Mouse (Mus musculus) liver, embryonic 14.5 days (tissue): Measurements from ENCODE around the gene Atf7ip. TPM values are rescaled to one million over a fixed set of nuclear protein-coding genes. Genes with fewer than 3 reads are reported as not detected.

ENCODE experiments used
- ATAC-seq: fragments of 200-750 bp; cut with Nextera tagmentation; 2 replicates; pipeline ENCODE4 v1.8.0; 2017; ENCODE audit warnings: moderate number of reproducible peaks, mild to moderate bottlenecking, moderate library complexity; ENCODE audit not compliant: insufficient read depth
- DNase-seq, 3 experiments: peaks; one replicate each; pipeline ENCODE4 v3.0.0-alpha.2; 2012 to 2013; ENCODE audit warnings: low read depth in 3 of 3, low spot score in 3 of 3
- H3K27ac ChIP-seq: fragments of 300-500 bp; sonication (generic); 2 replicates; pipeline ENCODE4 v1.5.1; 2014; ENCODE audit warnings: moderate library complexity, mild to moderate bottlenecking, control low read depth, inconsistent platforms
- H3K27me3 ChIP-seq: fragments of 300-500 bp; sonication (generic); 2 replicates; pipeline ENCODE4 v1.6.1; 2014; ENCODE audit warnings: mild to moderate bottlenecking, low read length, moderate library complexity; ENCODE audit not compliant: control insufficient read depth, insufficient read depth
- H3K36me3 ChIP-seq: fragments of 300-500 bp; sonication (generic); replicated peaks from 2 replicates; pipeline ENCODE4 v1.6.1; 2014; ENCODE audit warnings: low read depth; ENCODE audit not compliant: control insufficient read depth, insufficient read depth
- H3K4me1 ChIP-seq, 2 experiments: fragments of 200-500 bp in 1 of 2; fragments of 300-500 bp in 1 of 2; sonication (generic) in 1 of 2; replicated peaks; 2 replicates each; pipeline ENCODE4 v1.6.1; 2012 to 2014; ENCODE audit warnings: antibody characterized with exemption in 1 of 2, inconsistent platforms in 1 of 2, low read length in 1 of 2; ENCODE audit not compliant: control insufficient read depth in 2 of 2, insufficient read depth in 2 of 2
- H3K4me2 ChIP-seq: fragments of 300-500 bp; sonication (generic); 2 replicates; pipeline ENCODE4 v1.6.1; 2014; ENCODE audit warnings: low read depth, mild to moderate bottlenecking, control low read depth, moderate library complexity
- H3K4me3 ChIP-seq, 2 experiments: fragments of 200-500 bp in 1 of 2; fragments of 300-500 bp in 1 of 2; sonication (generic) in 1 of 2; 2 replicates each; pipeline ENCODE4 v1.5.1; 2012 to 2014; ENCODE audit warnings: low read depth in 2 of 2, low read length in 2 of 2, mild to moderate bottlenecking in 2 of 2, control low read depth in 1 of 2, inconsistent platforms in 1 of 2, moderate library complexity in 1 of 2; ENCODE audit not compliant: insufficient read depth in 1 of 2
- H3K9ac ChIP-seq: fragments of 300-500 bp; sonication (generic); replicated peaks from 2 replicates; pipeline ENCODE4 v1.6.1; 2014; ENCODE audit warnings: mild to moderate bottlenecking, control low read depth, moderate library complexity
- H3K9me3 ChIP-seq: fragments of 300-500 bp; sonication (generic); 2 replicates; pipeline ENCODE4 v1.6.1; 2016; ENCODE audit warnings: low read length, mixed read lengths; ENCODE audit not compliant: control insufficient read depth
- CTCF ChIP-seq: IDR thresholded peaks from 2 replicates; pipeline ENCODE4 v1.5.1; 2016; ENCODE audit warnings: antibody characterized with exemption, low read depth, control low read depth
- EP300 ChIP-seq: IDR thresholded peaks from 2 replicates; pipeline ENCODE4 v1.6.1; 2016; ENCODE audit warnings: antibody characterized with exemption, low read depth
- WGBS: fragments of 180-500 bp; shearing (Covaris S2); extraction: QIAGEN DNeasy Blood & Tissue Kit; methylation state at CpG from one replicate; pipeline ENCODE4 v1.1.7; 2014; ENCODE audit not compliant: insufficient replicate concordance; 5-methylcytosine and 5-hydroxymethylcytosine counted together
- polyA plus RNA-seq, 2 experiments: library from polyadenylated mRNA; depleted of rRNA in 1 of 2; stranded (reverse) in 1 of 2; unstranded in 1 of 2; fragments of >200 nt; fragmentation: Nextera tagmentation in 1 of 2; extraction: Ambion mirVana in 1 of 2; gene quantifications; 2 replicates each; pipeline versions ENCODE4 v1.2.1 to v1.2.3; 2012 to 2014

Atf7ip gene
- polyA plus RNA-seq, 2 experiments: 7.2 to 14.2 TPM

- Histone ChIP-seq H3K4me1 (no peaks in the 10 kb centered on the region), H3K4me2 (no peak overlapping the region), H3K9ac (no peak overlapping the region), H3K36me3 (no peaks in the 10 kb centered on the region), H3K4me3 (no peak overlapping the region), H3K9me3 (no peaks in the 10 kb centered on the region), H3K27me3 (no peaks in the 10 kb centered on the region), H3K27ac (no peak overlapping the region)
- no peak for TF ChIP-seq EP300
- no peak for TF ChIP-seq CTCF
- DNase-seq (no peak), ATAC-seq (no peak)
- 61% methylated on average over 5 of the region's 5 CpGs for WGBS
Observed at GRCm38 (mm10) chr6:136491631-136492030, 14.3 kb upstream of the Atf7ip start.

- Histone ChIP-seq H3K4me2 (no peak overlapping the region), H3K27me3 (no peaks in the 10 kb centered on the region), H3K9me3 (no peaks in the 10 kb centered on the region), H3K4me1 (no peaks in the 10 kb centered on the region), H3K4me3 (no peak overlapping the region), H3K36me3 (no peaks in the 10 kb centered on the region), H3K9ac (no peak overlapping the region), H3K27ac (no peak overlapping the region)
- ATAC-seq: no peak
- no peak for DNase-seq
- TF ChIP-seq CTCF (no peak), EP300 (no peak)
- 45% methylated on average over 4 of the region's 4 CpGs for WGBS
Observed at GRCm38 (mm10) chr6:136492251-136492650, 13.7 kb upstream of the Atf7ip start.

GRCm38 (mm10) chr6:136493486-136493885 lies 12.5 kb upstream of the Atf7ip start:
- DNase-seq: no peak
- no peak for ATAC-seq
- Histone ChIP-seq H3K4me1 (peaks cover 0 to 7% of the 10 kb centered on the region in 2 experiments; a peak in 1 of 4 replicates), H3K9me3 (no peaks in the 10 kb centered on the region), H3K36me3 (no peaks in the 10 kb centered on the region), H3K4me2 (no peak overlapping the region), H3K9ac (no peak overlapping the region), H3K27me3 (no peaks in the 10 kb centered on the region), H3K4me3 (no peak overlapping the region), H3K27ac (no peak overlapping the region)
- WGBS: 73% methylated on average over 7 of the region's 7 CpGs
- TF ChIP-seq CTCF: no peak
- no peak for TF ChIP-seq EP300

- Histone ChIP-seq H3K9me3 (no peaks in the 10 kb centered on the region), H3K4me2 (no peak overlapping the region), H3K4me3 (no peak overlapping the region), H3K9ac (no peak overlapping the region), H3K27ac (no peak overlapping the region), H3K36me3 (no peaks in the 10 kb centered on the region), H3K4me1 (peaks cover 0 to 10% of the 10 kb centered on the region in 2 experiments; a peak in 2 of 4 replicates), H3K27me3 (no peaks in the 10 kb centered on the region)
- DNase-seq: no peak
- TF ChIP-seq CTCF (no peak), EP300 (no peak)
- WGBS: 73% methylated on average over 12 of the region's 12 CpGs
- 0 out of 2 replicates have a peak, but pooled peaks have one; percentile 39 for ATAC-seq
Observed at GRCm38 (mm10) chr6:136493910-136494751, 11.8 kb upstream of the Atf7ip start.

GRCm38 (mm10) chr6:136495023-136495422 lies 10.9 kb upstream of the Atf7ip start:
- no peak for DNase-seq
- TF ChIP-seq CTCF: no peak
- no peak for TF ChIP-seq EP300

More at GRCm38 (mm10) chr6:136495023-136495422, 10.9 kb upstream of the Atf7ip start:
- Histone ChIP-seq H3K27ac (no peak overlapping the region), H3K4me1 (peaks cover 0 to 13% of the 10 kb centered on the region in 2 experiments; a peak in 2 of 4 replicates), H3K27me3 (no peaks in the 10 kb centered on the region), H3K36me3 (no peaks in the 10 kb centered on the region), H3K4me2 (no peak overlapping the region), H3K9ac (no peak overlapping the region), H3K9me3 (no peaks in the 10 kb centered on the region), H3K4me3 (no peak overlapping the region)
- 80% methylated on average over 12 of the region's 12 CpGs for WGBS
- no peak for ATAC-seq
